Mouse (Mus musculus) CH12.LX (cell line): ENCODE results near the gene Ift46. TPM values are rescaled to one million over a fixed set of nuclear protein-coding genes. Genes with fewer than 3 reads are reported as not detected.

ENCODE experiments used
- DNase-seq: peaks from one replicate; pipeline ENCODE4 v3.0.0-alpha.2; 2013; ENCODE audit errors: extremely low read depth
- H3K27ac ChIP-seq: 2 replicates; pipeline ENCODE4 v1.5.1; 2012; ENCODE audit warnings: low read depth, mild to moderate bottlenecking, control low read depth, moderate library complexity; ENCODE audit not compliant: insufficient read depth
- H3K27me3 ChIP-seq: replicated peaks from 2 replicates; pipeline ENCODE3; 2012; ENCODE audit warnings: inconsistent platforms
- H3K36me3 ChIP-seq, 2 experiments: replicated peaks in 1 of 2; 2 replicates each; pipeline versions ENCODE3 to v1.6.1; 2012; ENCODE audit warnings: inconsistent platforms in 1 of 2, low read length in 1 of 2, mild to moderate bottlenecking in 1 of 2, mixed read lengths in 1 of 2, moderate library complexity in 1 of 2; ENCODE audit not compliant: control insufficient read depth in 1 of 2, insufficient read depth in 1 of 2
- H3K4me1 ChIP-seq, 2 experiments: 2 replicates each; pipeline ENCODE4 v1.6.1; 2012; ENCODE audit warnings: inconsistent platforms in 1 of 2, moderate library complexity in 1 of 2; ENCODE audit not compliant: insufficient read depth in 2 of 2, control insufficient read depth in 1 of 2
- H3K4me2 ChIP-seq: 2 replicates; pipeline ENCODE4 v1.6.1; 2012; ENCODE audit warnings: low read depth, mild to moderate bottlenecking, control low read depth; ENCODE audit not compliant: poor library complexity, insufficient read depth, severe bottlenecking
- H3K4me3 ChIP-seq, 3 experiments: fragments of 150-350 bp in 1 of 3; sonication (generic) in 1 of 3; replicated peaks in 1 of 3; 2 replicates each; pipeline versions ENCODE3 to v1.5.1; 2011 to 2012; ENCODE audit warnings: low read depth in 2 of 3, low read length in 2 of 3, mild to moderate bottlenecking in 2 of 3, moderate library complexity in 2 of 3, control low read depth in 1 of 3, improper control_type of control experiment in 1 of 3, inconsistent platforms in 1 of 3, mixed read lengths in 1 of 3; ENCODE audit not compliant: poor library complexity in 1 of 3
- H3K79me2 ChIP-seq: replicated peaks from 2 replicates; pipeline ENCODE4 v1.6.1; 2012; ENCODE audit warnings: mild to moderate bottlenecking, moderate library complexity; ENCODE audit not compliant: control insufficient read depth, poor library complexity, insufficient read depth, severe bottlenecking; ENCODE audit errors: extremely low read depth
- H3K9ac ChIP-seq: 2 replicates; pipeline ENCODE4 v1.6.1; 2012; ENCODE audit warnings: low read depth, mild to moderate bottlenecking, control low read depth, moderate library complexity; ENCODE audit not compliant: insufficient read depth
- H3K9me3 ChIP-seq: replicated peaks from 2 replicates; pipeline ENCODE3; 2012; ENCODE audit warnings: low read length, inconsistent platforms, mixed read lengths
- CHD2 ChIP-seq: IDR thresholded peaks from 2 replicates; pipeline ENCODE4 v1.6.1; 2011; ENCODE audit warnings: low read length, improper control_type of control experiment
- CTCF ChIP-seq, 2 experiments: IDR thresholded peaks in 1 of 2; conservative IDR thresholded peaks in 1 of 2; 2 replicates each; pipeline ENCODE4 v1.5.1; 2011 to 2012; ENCODE audit warnings: low read depth in 2 of 2, low read length in 2 of 2, improper control_type of control experiment in 1 of 2, inconsistent platforms in 1 of 2, mild to moderate bottlenecking in 1 of 2, moderate library complexity in 1 of 2
- EP300 ChIP-seq: IDR thresholded peaks from 2 replicates; pipeline ENCODE4 v1.6.1; 2011; ENCODE audit warnings: low read length, improper control_type of control experiment
- ETS1 ChIP-seq: conservative IDR thresholded peaks from 2 replicates; pipeline ENCODE4 v1.6.1; 2012; ENCODE audit warnings: low read depth, mild to moderate bottlenecking, inconsistent platforms, low read length, improper control_type of control experiment, moderate library complexity
- GABPA ChIP-seq: IDR thresholded peaks from 2 replicates; pipeline ENCODE4 v1.6.1; 2012; ENCODE audit warnings: low read depth, low read length, improper control_type of control experiment, inconsistent platforms; ENCODE audit not compliant: insufficient replicate concordance
- IRF4 ChIP-seq: IDR thresholded peaks from 2 replicates; pipeline ENCODE4 v1.6.1; 2014; ENCODE audit warnings: low read depth, mild to moderate bottlenecking, inconsistent platforms, low read length, improper control_type of control experiment
- KAT2A ChIP-seq: IDR thresholded peaks from 2 replicates; pipeline ENCODE4 v1.6.1; 2012; ENCODE audit warnings: low read length, improper control_type of control experiment, inconsistent platforms; ENCODE audit not compliant: insufficient replicate concordance
- MAX ChIP-seq: IDR thresholded peaks from 2 replicates; pipeline ENCODE4 v1.6.1; 2011; ENCODE audit warnings: low read length, improper control_type of control experiment
- MXI1 ChIP-seq: IDR thresholded peaks from 2 replicates; pipeline ENCODE4 v1.6.1; 2011; ENCODE audit warnings: mild to moderate bottlenecking, low read depth, low read length, improper control_type of control experiment
- NELFE ChIP-seq: IDR thresholded peaks from 2 replicates; pipeline ENCODE4 v1.6.1; 2011; ENCODE audit warnings: low read depth, low read length, improper control_type of control experiment
- PAX5 ChIP-seq: IDR thresholded peaks from 2 replicates; pipeline ENCODE4 v1.6.1; 2012; ENCODE audit warnings: low read length, inconsistent platforms, mixed read lengths
- TCF12 ChIP-seq: IDR thresholded peaks from 2 replicates; pipeline ENCODE4 v1.6.1; 2014; ENCODE audit warnings: low read depth, mild to moderate bottlenecking, inconsistent platforms, low read length, improper control_type of control experiment
- UBTF ChIP-seq: IDR thresholded peaks from 2 replicates; pipeline ENCODE4 v1.6.1; 2012; ENCODE audit warnings: low read depth, mild to moderate bottlenecking, inconsistent platforms, low read length, improper control_type of control experiment, moderate library complexity
- USF1 ChIP-seq: IDR thresholded peaks from 2 replicates; pipeline ENCODE4 v1.6.1; 2014; ENCODE audit warnings: low read depth, mild to moderate bottlenecking, inconsistent platforms, low read length, improper control_type of control experiment
- USF2 ChIP-seq: conservative IDR thresholded peaks from 2 replicates; pipeline ENCODE4 v1.6.1; 2011; ENCODE audit warnings: low read depth, low read length, improper control_type of control experiment
- ZMIZ1 ChIP-seq: IDR thresholded peaks from 2 replicates; pipeline ENCODE4 v1.6.1; 2012; ENCODE audit warnings: low read depth, mild to moderate bottlenecking, inconsistent platforms, low read length, improper control_type of control experiment
- ZNF384 ChIP-seq: IDR thresholded peaks from 2 replicates; pipeline ENCODE4 v1.6.1; 2012; ENCODE audit warnings: low read depth, low read length, improper control_type of control experiment, inconsistent platforms
- dilution Hi-C: fragments of 300-500 bp; cut with MboI; formaldehyde crosslinking; loops from 2 replicates; pipeline ENCODE4 v1.14.3; 2020; ENCODE audit warnings: low sequenced_read_pairs; ENCODE audit not compliant: extremely low pct_unique_long_range_greater_than_20kb, extremely low pct_ligation_motif_present
- in situ Hi-C: fragments of 300-500 bp; cut with MboI; formaldehyde crosslinking; loops from 3 replicates; pipeline ENCODE4 v1.14.3; 2019; ENCODE audit warnings: low sequenced_read_pairs, low pct_ligation_motif_present, low pct_unique_long_range_greater_than_20kb, mixed read lengths
- polyA plus RNA-seq: library from polyadenylated mRNA; unstranded; fragments of >175 nt; gene quantifications from 2 replicates; pipeline ENCODE4 v1.2.1, GENCODE M21; 2012; ENCODE audit warnings: low read depth; ENCODE audit not compliant: insufficient read length
- total RNA-seq, 2 experiments: library from RNA; depleted of rRNA; stranded (reverse); fragments of 300-350 nt in 1 of 2; fragments of >200 nt in 1 of 2; gene quantifications; 2 replicates each; pipeline ENCODE4 v1.2.3; 2012 to 2014

The Ift46 gene
- total and polyA plus RNA-seq, 3 experiments = 49.8 to 80.0 (median 57.7) TPM

DNA sequence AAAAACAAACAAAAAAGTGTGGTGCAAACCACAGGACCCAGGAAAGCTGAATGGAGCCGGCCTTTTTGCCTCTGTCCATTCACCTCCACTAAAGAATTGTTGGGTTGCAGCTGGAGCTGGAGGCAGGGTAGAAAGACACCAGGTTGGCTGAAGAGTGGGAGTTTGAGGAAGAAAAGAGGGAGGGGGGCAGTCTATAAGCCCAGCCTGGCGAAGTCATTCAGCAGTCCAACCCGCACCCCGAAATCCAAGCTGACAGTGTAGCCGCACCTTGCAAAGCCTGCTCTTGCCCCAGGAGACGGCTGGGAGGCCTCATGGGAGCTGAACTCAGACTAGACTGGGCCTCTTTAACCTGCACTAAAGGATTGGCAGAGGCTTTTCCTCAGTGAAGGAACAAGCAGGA is 31.8 kb upstream of the Ift46 start:
- Histone ChIP-seq H3K4me1 (peaks cover 13 to 41% of the 10 kb centered on the region in 2 experiments), H3K9me3 (peaks cover 3% of the 10 kb centered on the region), H3K4me3 (no peak overlapping the region), H3K36me3 (no peaks in the 10 kb centered on the region), H3K79me2 (no peaks in the 10 kb centered on the region), H3K27ac (no peak overlapping the region), H3K9ac (no peak overlapping the region), H3K4me2 (no peak overlapping the region), H3K27me3 (peaks cover 40% of the 10 kb centered on the region)
- TF ChIP-seq EP300 (no peak), USF2 (no peak), MXI1 (no peak), IRF4 (no peak), UBTF (no peak), GABPA (no peak), USF1 (no peak), TCF12 (no peak), ETS1 (no peak), CHD2 (no peak), NELFE (no peak), MAX (no peak), KAT2A (no peak), ZMIZ1 (no peak), PAX5 (no peak), CTCF (conservative IDR thresholded peaks at IDR 0.05 in 1 of 2, IDR thresholded peaks at IDR 0.05 in 1 of 2; ENCODE audit: low read depth in 2 of 2, low read length in 2 of 2) (no peak)
- dilution Hi-C loops = no loop called here
- no peak for DNase-seq
- in situ Hi-C loops = no loop called here

DNA sequence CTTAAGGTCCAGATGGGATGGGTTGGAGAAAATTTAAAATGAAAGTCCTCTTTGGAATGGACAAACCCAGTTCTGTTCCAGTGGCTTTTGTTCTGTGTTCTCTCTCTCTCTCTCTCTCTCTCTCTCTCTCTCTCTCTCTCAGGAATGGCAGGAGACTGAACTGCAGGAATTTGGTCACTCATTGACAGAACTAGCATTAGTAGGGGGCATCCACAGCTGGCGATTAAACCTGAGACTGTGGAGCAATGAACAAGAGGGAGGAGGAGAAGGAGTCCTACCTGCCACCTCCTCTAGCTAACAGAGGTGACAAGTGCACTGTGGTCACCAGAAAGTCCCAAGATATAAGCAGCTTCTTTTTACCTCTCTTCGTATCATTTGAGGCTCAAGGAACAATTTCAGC is 31.4 kb upstream of the Ift46 start:
- Histone ChIP-seq H3K9me3 (peaks cover 3% of the 10 kb centered on the region), H3K27ac (no peak overlapping the region), H3K4me2 (no peak overlapping the region), H3K27me3 (peaks cover 40% of the 10 kb centered on the region), H3K9ac (no peak overlapping the region), H3K36me3 (peaks cover 2 to 3% of the 10 kb centered on the region in 2 experiments), H3K79me2 (no peaks in the 10 kb centered on the region), H3K4me3 (no peak overlapping the region), H3K4me1 (peaks cover 13 to 41% of the 10 kb centered on the region in 2 experiments)
- dilution Hi-C loops (no loop called here), in situ Hi-C loops (no loop called here)
- no peak for DNase-seq
- no peak for TF ChIP-seq ZNF384
- no peak for TF ChIP-seq UBTF
